Mouse (Mus musculus) olfactory bulb, adult 2 months (tissue): Measurements from ENCODE around the gene Prn.

Experiments used
- CTCF ChIP-seq: fragments of 200-500 bp; IDR thresholded peaks from 2 replicates; pipeline ENCODE4 v1.5.1; 2012; ENCODE audit warnings: low read depth, mild to moderate bottlenecking, low read length, moderate library complexity; ENCODE audit not compliant: insufficient read depth
- POLR2A ChIP-seq: fragments of 200-500 bp; IDR thresholded peaks from 2 replicates; pipeline ENCODE4 v1.6.1; 2012; ENCODE audit warnings: mild to moderate bottlenecking, low read depth, low read length, moderate library complexity; ENCODE audit not compliant: insufficient read depth

GRCm38 (mm10) chr2:131892534-131892933 lies 17.2 kb upstream of the Prn start:
- TF ChIP-seq CTCF (no peak), POLR2A (no peak)
